Mouse (Mus musculus) neural tube, embryonic 11.5 days (tissue): ENCODE measurements around the gene Zfp770. TPM values are rescaled to one million over a fixed set of nuclear protein-coding genes. Genes with fewer than 3 reads are reported as not detected.

Source experiments
- ATAC-seq: fragments of 200-750 bp; cut with Nextera tagmentation; 2 replicates; pipeline ENCODE4 v1.8.0; 2017; ENCODE audit warnings: moderate number of reproducible peaks, mild to moderate bottlenecking, moderate TSS enrichment, moderate library complexity; ENCODE audit not compliant: insufficient read depth, low FRiP score, low TSS enrichment
- DNase-seq: peaks from one replicate; pipeline ENCODE4 v3.0.0-alpha.2; 2015; ENCODE audit warnings: low spot score
- H3K27ac ChIP-seq: fragments of 300-500 bp; sonication (generic); 2 replicates; pipeline ENCODE4 v1.5.1; 2014; ENCODE audit warnings: low read depth, mild to moderate bottlenecking, low read length
- H3K27me3 ChIP-seq: fragments of 300-500 bp; sonication (generic); 2 replicates; pipeline ENCODE4 v1.6.1; 2014; ENCODE audit warnings: mild to moderate bottlenecking, low read length, mixed read lengths; ENCODE audit not compliant: control insufficient read depth, insufficient read depth
- H3K36me3 ChIP-seq: fragments of 300-500 bp; sonication (generic); 2 replicates; pipeline ENCODE4 v1.6.1; 2014; ENCODE audit warnings: mild to moderate bottlenecking, low read length, moderate library complexity, mixed read lengths; ENCODE audit not compliant: control insufficient read depth, insufficient read depth
- H3K4me1 ChIP-seq: fragments of 300-500 bp; sonication (generic); 2 replicates; pipeline ENCODE4 v1.6.1; 2014; ENCODE audit warnings: low read length, mixed read lengths; ENCODE audit not compliant: control insufficient read depth, insufficient read depth
- H3K4me2 ChIP-seq: fragments of 300-500 bp; sonication (generic); 2 replicates; pipeline ENCODE4 v1.6.1; 2014; ENCODE audit warnings: low read depth, mild to moderate bottlenecking, moderate library complexity
- H3K4me3 ChIP-seq: fragments of 300-500 bp; sonication (generic); 2 replicates; pipeline ENCODE4 v1.5.1; 2014; ENCODE audit warnings: low read depth, low read length
- H3K9ac ChIP-seq: fragments of 300-500 bp; sonication (generic); 2 replicates; pipeline ENCODE4 v1.6.1; 2014; ENCODE audit warnings: mild to moderate bottlenecking, low read length
- H3K9me3 ChIP-seq: fragments of 300-500 bp; sonication (generic); 2 replicates; pipeline ENCODE4 v1.6.1; 2016; ENCODE audit warnings: low read length; ENCODE audit not compliant: control insufficient read depth
- WGBS: fragments of 180-500 bp; shearing (Covaris S2); extraction: QIAGEN DNeasy Blood & Tissue Kit; methylation state at CpG from one replicate; pipeline ENCODE4 v1.1.7; 2014; 5-methylcytosine and 5-hydroxymethylcytosine counted together
- microRNA-seq: library from miRNA; unstranded; fragments of <30 nt; microRNA quantifications from one replicate; pipeline ENCODE4, GENCODE M21; 2016
- polyA plus RNA-seq: library from polyadenylated mRNA; unstranded; fragments of >200 nt; fragmentation: Nextera tagmentation; extraction: Ambion mirVana; gene quantifications from 2 replicates; pipeline ENCODE4 v1.2.1, GENCODE M21; 2014

Gene Zfp770
- polyA plus RNA-seq, 1 experiment from 2014 or later = 5.4 TPM

DNA sequence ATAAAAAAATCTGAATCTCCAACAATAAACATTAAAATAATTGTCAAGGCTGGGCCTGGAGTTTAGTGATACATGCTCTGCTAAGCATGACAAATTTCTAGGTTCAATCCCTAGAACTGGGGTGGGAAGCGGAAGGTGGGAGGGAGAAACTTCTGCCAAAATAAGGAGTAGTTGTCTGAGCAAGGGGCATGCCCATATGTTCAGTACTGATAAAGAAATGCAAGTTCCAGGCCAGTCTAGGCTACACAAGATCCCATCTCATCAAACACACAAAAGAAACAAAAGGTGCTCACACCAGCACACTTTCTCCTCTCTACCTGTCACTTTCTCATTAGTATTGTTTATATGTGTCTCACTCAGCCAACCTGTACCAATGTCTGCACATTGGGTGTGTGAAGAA lies 44.6 kb downstream of the Zfp770 start:
- Histone ChIP-seq H3K4me2 (no peak overlapping the region), H3K4me3 (no peak overlapping the region), H3K27ac (no peak overlapping the region), H3K9me3 (no peaks in the 10 kb centered on the region), H3K9ac (no peak overlapping the region), H3K36me3 (peaks cover 8% of the 10 kb centered on the region), H3K27me3 (no peaks in the 10 kb centered on the region), H3K4me1 (no peaks in the 10 kb centered on the region)
- ATAC-seq = no peak
- WGBS = 97% methylated on average over 1 of the region's 1 CpGs
- no peak for DNase-seq

DNA sequence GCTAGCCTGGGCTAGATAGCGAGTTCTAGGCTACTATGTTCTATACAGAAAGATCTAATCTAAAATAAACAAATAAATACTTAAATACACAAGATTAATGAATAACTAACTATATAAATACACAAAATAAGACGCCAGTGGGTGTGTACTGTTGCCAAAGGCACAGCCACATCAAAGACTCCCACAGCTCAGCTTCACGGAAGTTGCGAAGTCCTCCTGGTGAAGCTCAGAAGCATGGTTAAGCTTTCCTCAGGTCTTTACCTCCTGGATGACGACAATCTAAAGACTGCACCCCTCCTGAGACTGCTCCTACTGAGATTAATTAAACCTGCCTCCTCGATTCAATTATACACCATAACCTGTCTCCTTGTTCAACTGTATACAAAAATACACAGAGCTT lies 48.0 kb downstream of the Zfp770 start:
- H3K27me3 ChIP-seq = no peaks in the 10 kb centered on the region
- no peak overlapping the region for H3K27ac ChIP-seq
- no peak overlapping the region for H3K9ac ChIP-seq
- no peaks in the 10 kb centered on the region for H3K9me3 ChIP-seq
- H3K4me2 ChIP-seq = no peak overlapping the region
- ATAC-seq (no peak), DNase-seq (no peak)
- H3K36me3 ChIP-seq = peaks cover 15% of the 10 kb centered on the region
- no peak overlapping the region for H3K4me3 ChIP-seq
- 91% methylated on average over 6 of the region's 6 CpGs for WGBS
- H3K4me1 ChIP-seq = no peaks in the 10 kb centered on the region

- Histone ChIP-seq H3K9me3 (no peaks in the 10 kb centered on the region), H3K4me1 (no peaks in the 10 kb centered on the region), H3K4me2 (no peak overlapping the region), H3K4me3 (no peak overlapping the region), H3K27me3 (no peaks in the 10 kb centered on the region), H3K9ac (no peak overlapping the region), H3K36me3 (peaks cover 17% of the 10 kb centered on the region), H3K27ac (no peak overlapping the region)
- 91% methylated on average over 15 of the region's 15 CpGs for WGBS
- DNase-seq (no peak), ATAC-seq (no peak)
Observed at GRCm38 (mm10) chr2:114146864-114147458, 54.3 kb downstream of the Zfp770 start.

DNA sequence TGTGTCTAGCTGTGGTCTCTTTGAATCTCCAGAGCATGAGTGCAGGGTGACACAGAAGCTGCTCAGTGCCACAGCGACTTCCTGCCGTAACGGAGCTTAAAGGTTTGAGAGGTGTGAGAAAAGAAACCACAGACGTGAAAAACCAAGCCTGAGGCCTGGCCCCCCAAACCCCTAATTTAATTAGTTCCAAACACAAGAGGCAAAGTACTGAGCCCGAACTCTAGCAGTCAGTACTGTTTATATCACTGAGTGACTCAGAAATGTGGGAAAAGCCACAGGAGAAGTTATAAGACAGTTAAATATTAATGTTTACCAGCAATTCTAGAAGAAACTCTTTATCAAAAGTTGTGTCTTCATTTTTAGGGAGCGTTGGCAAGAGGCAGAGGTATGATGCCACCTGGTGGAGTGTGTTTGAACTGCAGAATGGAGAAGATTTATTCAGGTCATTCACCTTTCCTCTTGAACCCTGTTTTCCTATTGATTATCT lies 55.9 kb downstream of the Zfp770 start:
- DNase-seq (peak; percentile 44), ATAC-seq (no peak)
- Histone ChIP-seq H3K27ac (no peak overlapping the region), H3K9me3 (no peaks in the 10 kb centered on the region), H3K36me3 (peaks cover 17% of the 10 kb centered on the region), H3K4me1 (no peaks in the 10 kb centered on the region), H3K27me3 (no peaks in the 10 kb centered on the region), H3K4me2 (no peak overlapping the region), H3K4me3 (no peak overlapping the region), H3K9ac (no peak overlapping the region)
- WGBS = 87% methylated on average over 6 of the region's 6 CpGs

- Histone ChIP-seq H3K4me2 (no peak overlapping the region), H3K36me3 (peaks cover 16% of the 10 kb centered on the region), H3K27me3 (no peaks in the 10 kb centered on the region), H3K9me3 (no peaks in the 10 kb centered on the region), H3K9ac (no peak overlapping the region), H3K4me3 (no peak overlapping the region), H3K27ac (no peak overlapping the region), H3K4me1 (no peaks in the 10 kb centered on the region)
- WGBS = 95% methylated on average over 5 of the region's 5 CpGs
- no peak for ATAC-seq
- no peak for DNase-seq
Observed at GRCm38 (mm10) chr2:114144915-114145314, 56.4 kb downstream of the Zfp770 start.

DNA sequence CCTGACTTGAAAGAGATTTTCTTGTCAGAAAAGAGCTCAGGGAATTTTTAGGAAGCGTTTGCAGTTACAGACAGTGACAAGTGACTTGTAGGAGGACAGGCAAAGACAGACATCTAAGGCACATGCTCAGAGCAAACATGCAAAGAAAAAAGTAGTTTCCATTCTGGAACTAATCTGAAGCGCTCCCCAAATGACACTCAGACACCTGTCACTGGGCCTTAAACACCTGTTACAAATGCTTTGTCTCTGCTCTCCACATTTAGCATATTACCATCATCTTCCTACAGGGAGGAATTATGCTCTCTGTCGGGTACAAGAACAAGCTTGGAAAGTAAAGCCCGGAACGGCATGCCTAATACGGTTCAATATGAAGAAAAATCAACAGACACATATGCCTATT lies 57.4 kb downstream of the Zfp770 start:
- H3K4me2 ChIP-seq = no peak overlapping the region
- DNase-seq (no peak), ATAC-seq (no peak)
- H3K4me3 ChIP-seq = no peak overlapping the region
- H3K4me1 ChIP-seq = no peaks in the 10 kb centered on the region
- H3K9ac ChIP-seq = no peak overlapping the region
- WGBS = 94% methylated on average over 6 of the region's 6 CpGs
- no peaks in the 10 kb centered on the region for H3K9me3 ChIP-seq
- H3K27me3 ChIP-seq = no peaks in the 10 kb centered on the region
- H3K27ac ChIP-seq = no peak overlapping the region
- H3K36me3 ChIP-seq = peaks cover 12% of the 10 kb centered on the region

Small RNAs within 50 kb of the gene (microRNA-seq; reads per million reads assigned to microRNA genes)
- gene Mir7002 = 0.78 reads per million

Other genes with a start within 250 kb of the Zfp770 start
- 1.3 TPM in 2 replicates for gene Gjd2, start 187.8 kb downstream of the Zfp770 start, polyA plus RNA-seq
- 188 and 223 TPM in 2 replicates for gene Actc1, start 147.9 kb downstream of the Zfp770 start, polyA plus RNA-seq
- 62.7 and 64.3 TPM in 2 replicates for gene Aqr, start 14.4 kb downstream of the Zfp770 start, polyA plus RNA-seq